Mouse (Mus musculus) liver, postnatal 0 days (tissue): Measurements from ENCODE around the gene Stk11ip. TPM values are rescaled to one million over a fixed set of nuclear protein-coding genes. Genes with fewer than 3 reads are reported as not detected.

Source experiments
- ATAC-seq: fragments of 200-750 bp; cut with Nextera tagmentation; 2 replicates; pipeline ENCODE4 v1.8.0; 2017; ENCODE audit warnings: mild to moderate bottlenecking, moderate library complexity
- DNase-seq: peaks from one replicate; pipeline ENCODE4 v3.0.0-alpha.2; 2016
- H3K27ac ChIP-seq: fragments of 300-500 bp; sonication (generic); 2 replicates; pipeline ENCODE4 v1.5.1; 2014; ENCODE audit warnings: antibody characterized with exemption, moderate library complexity, mild to moderate bottlenecking, low read depth
- H3K27me3 ChIP-seq: fragments of 300-500 bp; sonication (generic); 2 replicates; pipeline ENCODE4 v1.6.1; 2014; ENCODE audit warnings: low read length, control low read depth, mixed read lengths; ENCODE audit not compliant: insufficient read depth
- H3K36me3 ChIP-seq: fragments of 300-500 bp; sonication (generic); replicated peaks from 2 replicates; pipeline ENCODE4 v1.6.1; 2014; ENCODE audit warnings: mild to moderate bottlenecking, control low read depth, low read length, moderate library complexity, mixed read lengths; ENCODE audit not compliant: insufficient read depth
- H3K4me1 ChIP-seq: fragments of 300-500 bp; sonication (generic); 2 replicates; pipeline ENCODE4 v1.6.1; 2014; ENCODE audit warnings: antibody characterized with exemption, mild to moderate bottlenecking, control low read depth; ENCODE audit not compliant: insufficient read depth
- H3K4me2 ChIP-seq: fragments of 300-500 bp; sonication (generic); 2 replicates; pipeline ENCODE4 v1.6.1; 2014; ENCODE audit warnings: low read depth, mild to moderate bottlenecking, low read length, moderate library complexity, mixed read lengths
- H3K4me3 ChIP-seq: fragments of 300-500 bp; sonication (generic); 2 replicates; pipeline ENCODE4 v1.5.1; 2014; ENCODE audit warnings: low read depth, low read length
- H3K9ac ChIP-seq: fragments of 300-500 bp; sonication (generic); replicated peaks from 2 replicates; pipeline ENCODE4 v1.6.1; 2014; ENCODE audit warnings: mild to moderate bottlenecking, moderate library complexity
- H3K9me3 ChIP-seq: fragments of 300-500 bp; sonication (generic); 2 replicates; pipeline ENCODE4 v1.6.1; 2016; ENCODE audit warnings: mild to moderate bottlenecking, control low read depth, low read length, mixed read lengths
- CTCF ChIP-seq: sonication (generic); IDR thresholded peaks from 2 replicates; pipeline ENCODE4 v1.5.1; 2016; ENCODE audit warnings: antibody characterized with exemption, low read depth
- EP300 ChIP-seq: IDR thresholded peaks from 2 replicates; pipeline ENCODE4 v1.6.1; 2016; ENCODE audit warnings: antibody characterized with exemption, low read depth, mild to moderate bottlenecking
- WGBS: fragments of 180-500 bp; shearing (Covaris S2); extraction: QIAGEN DNeasy Blood & Tissue Kit; methylation state at CpG from one replicate; pipeline ENCODE4 v1.1.7; 2014; ENCODE audit not compliant: insufficient replicate concordance; 5-methylcytosine and 5-hydroxymethylcytosine counted together
- polyA plus RNA-seq: library from polyadenylated mRNA; unstranded; fragments of >200 nt; fragmentation: Nextera tagmentation; extraction: Ambion mirVana; gene quantifications from 2 replicates; pipeline ENCODE4 v1.2.1, GENCODE M21; 2015

Stk11ip gene
- polyA plus RNA-seq, 1 experiment from 2014 or later: 3.3 TPM

DNA sequence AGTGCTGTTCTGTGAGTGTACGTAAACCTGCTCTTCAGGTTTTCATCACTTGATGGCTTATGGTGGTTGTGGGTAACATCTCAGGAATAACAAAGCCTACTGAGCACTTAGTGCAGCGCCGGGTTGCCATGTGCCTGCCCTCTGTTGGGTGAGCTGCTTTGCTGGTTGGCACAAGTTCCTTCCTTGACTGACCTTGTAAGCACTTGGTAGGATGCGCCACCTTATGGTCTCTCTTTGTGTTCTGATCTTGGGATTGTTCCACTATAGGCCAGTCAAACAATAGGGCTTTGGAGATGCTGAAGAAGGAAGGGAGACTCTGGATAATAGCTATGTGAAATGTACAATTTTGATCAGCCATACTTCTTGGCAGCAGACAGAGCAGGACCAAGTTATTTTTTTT lies 9.2 kb downstream of the Stk11ip start:
- H3K36me3 ChIP-seq: peaks cover 34% of the 10 kb centered on the region
- H3K9me3 ChIP-seq: no peaks in the 10 kb centered on the region
- no peak overlapping the region for H3K9ac ChIP-seq
- TF ChIP-seq EP300: no peak
- peak; percentile 25; the same call in 1 of the 2 replicates for TF ChIP-seq CTCF
- H3K4me2 ChIP-seq: no peak overlapping the region
- no peak overlapping the region for H3K4me3 ChIP-seq
- H3K27ac ChIP-seq: no peak overlapping the region
- 77% methylated on average over 4 of the region's 4 CpGs for WGBS
- DNase-seq: no peak
- no peak for ATAC-seq
- H3K4me1 ChIP-seq: no peaks in the 10 kb centered on the region
- no peaks in the 10 kb centered on the region for H3K27me3 ChIP-seq

DNA sequence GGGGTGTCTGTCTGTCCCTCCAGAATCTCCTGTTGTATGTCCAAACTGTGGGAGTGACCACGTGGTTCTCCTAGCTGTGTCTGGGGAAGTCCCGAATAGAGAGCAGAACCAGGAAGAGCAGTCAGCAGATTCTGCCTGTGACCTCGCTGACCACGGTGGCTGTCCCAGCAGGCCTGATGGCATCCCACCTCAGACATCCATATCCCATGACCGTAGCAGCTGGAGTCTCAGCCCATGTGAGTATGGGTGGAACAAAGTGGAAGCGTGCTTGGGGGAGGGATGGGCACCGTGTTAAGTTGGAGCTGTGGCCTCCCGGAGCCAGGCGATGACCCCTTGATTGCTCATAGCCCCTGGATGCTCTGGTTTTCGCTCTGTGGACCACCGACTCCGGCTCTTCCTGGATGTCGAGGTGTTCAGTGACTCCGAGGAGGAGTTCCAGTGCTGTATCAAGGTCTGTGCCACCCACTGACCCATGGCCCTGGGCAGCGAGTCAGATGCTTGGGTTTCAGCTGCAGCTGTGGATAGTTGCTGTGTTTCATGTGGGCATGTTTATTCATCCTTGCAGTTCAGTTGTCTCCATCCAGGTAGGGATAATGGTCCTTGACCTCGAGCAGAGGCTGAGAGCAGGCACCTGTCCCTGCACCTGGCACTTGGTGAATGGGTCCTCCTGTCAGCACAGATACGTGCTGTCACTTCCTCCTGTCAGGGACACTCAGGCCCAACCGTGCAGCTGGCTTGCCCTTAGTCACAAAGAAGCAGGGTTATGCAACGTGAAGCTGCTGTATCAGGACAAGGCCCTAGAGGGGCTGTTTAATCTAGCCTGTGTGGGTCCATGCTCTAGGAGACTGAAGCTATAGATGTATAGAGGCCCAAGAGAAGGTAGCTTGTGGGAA lies 11.2 kb downstream of the Stk11ip start:
- no peak overlapping the region for H3K9ac ChIP-seq
- no peak for TF ChIP-seq CTCF
- no peak for TF ChIP-seq EP300
- H3K4me2 ChIP-seq: no peak overlapping the region
- WGBS: 75% methylated on average over 19 of the region's 19 CpGs
- peaks cover 28% of the 10 kb centered on the region for H3K36me3 ChIP-seq
- no peaks in the 10 kb centered on the region for H3K9me3 ChIP-seq
- H3K4me1 ChIP-seq: no peaks in the 10 kb centered on the region
- no peak overlapping the region for H3K4me3 ChIP-seq
- no peak overlapping the region for H3K27ac ChIP-seq
- DNase-seq (no peak), ATAC-seq (no peak)
- no peaks in the 10 kb centered on the region for H3K27me3 ChIP-seq

DNA sequence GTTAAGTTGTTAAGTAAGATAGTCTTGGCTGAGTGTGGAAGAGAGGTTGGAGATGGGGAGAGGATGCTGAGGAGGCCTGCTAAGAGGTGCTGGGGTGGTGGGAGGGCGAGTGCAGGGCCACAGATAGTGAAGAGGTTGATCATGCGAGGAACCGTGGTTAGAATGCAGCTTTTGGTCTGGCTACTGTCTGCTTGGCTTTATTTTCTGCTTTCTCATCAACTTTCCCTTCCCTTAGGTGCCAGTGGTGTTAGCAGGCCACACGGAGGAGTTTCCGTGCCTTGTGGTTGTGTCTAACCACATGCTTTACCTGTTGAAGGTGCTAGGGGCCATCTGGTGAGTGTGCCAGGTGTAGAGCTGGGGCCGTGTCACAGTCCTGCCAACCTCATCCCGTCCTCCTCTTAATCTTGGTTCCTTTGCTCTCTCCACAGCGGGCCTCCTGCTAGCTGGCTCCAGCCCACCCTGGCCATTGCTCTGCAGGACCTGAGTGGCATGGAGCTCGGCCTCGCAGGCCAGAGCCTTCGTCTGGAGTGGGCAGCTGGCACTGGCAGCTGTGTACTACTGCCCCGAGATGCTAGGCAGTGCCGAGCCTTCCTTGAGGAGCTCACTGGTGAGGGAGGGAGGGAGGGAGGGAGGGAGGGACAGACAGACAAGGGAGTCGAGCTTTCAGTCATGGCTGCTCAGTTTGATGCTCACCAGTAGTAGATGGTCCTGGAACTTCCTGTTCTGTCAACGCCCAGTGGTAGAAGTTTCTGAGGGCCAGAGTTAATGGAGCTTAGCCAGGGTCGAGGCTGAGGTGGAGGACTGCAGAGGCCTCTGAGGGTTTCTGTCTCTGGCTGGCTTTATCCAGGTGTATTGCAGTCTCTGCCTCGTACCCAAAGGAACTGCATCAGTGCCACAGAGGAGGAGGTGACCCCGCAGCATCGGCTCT lies 12.3 kb downstream of the Stk11ip start:
- TF ChIP-seq EP300 (no peak), CTCF (no peak)
- no peak overlapping the region for H3K4me2 ChIP-seq
- H3K36me3 ChIP-seq: peaks cover 24% of the 10 kb centered on the region
- ATAC-seq: no peak
- no peaks in the 10 kb centered on the region for H3K9me3 ChIP-seq
- WGBS: 82% methylated on average over 19 of the region's 19 CpGs
- no peak overlapping the region for H3K27ac ChIP-seq
- H3K27me3 ChIP-seq: no peaks in the 10 kb centered on the region
- no peak overlapping the region for H3K4me3 ChIP-seq
- DNase-seq: no peak
- no peak overlapping the region for H3K9ac ChIP-seq
- H3K4me1 ChIP-seq: no peaks in the 10 kb centered on the region

DNA sequence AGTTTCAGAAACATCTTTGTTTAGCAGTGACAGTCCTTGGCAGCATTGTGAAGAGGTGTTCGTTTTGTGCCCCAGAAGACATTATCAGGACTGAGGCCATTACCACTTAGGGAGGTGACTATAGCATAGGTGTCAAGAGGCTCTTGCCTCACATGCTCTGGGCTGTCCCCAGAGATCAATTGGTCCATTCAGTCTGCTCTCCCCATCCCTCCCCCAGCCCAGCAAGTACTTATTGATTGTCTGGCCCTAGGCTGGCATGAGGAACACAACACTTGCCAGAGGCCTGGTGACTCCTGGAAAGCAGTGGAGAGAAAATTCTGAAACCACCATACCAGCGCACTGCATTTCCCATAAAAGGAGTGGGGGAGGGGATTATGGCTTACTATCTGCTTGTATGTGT lies 16.3 kb downstream of the Stk11ip start:
- DNase-seq: peak; percentile 41
- ATAC-seq: peak; percentile 86
- WGBS: 62% methylated on average over 2 of the region's 2 CpGs

DNA sequence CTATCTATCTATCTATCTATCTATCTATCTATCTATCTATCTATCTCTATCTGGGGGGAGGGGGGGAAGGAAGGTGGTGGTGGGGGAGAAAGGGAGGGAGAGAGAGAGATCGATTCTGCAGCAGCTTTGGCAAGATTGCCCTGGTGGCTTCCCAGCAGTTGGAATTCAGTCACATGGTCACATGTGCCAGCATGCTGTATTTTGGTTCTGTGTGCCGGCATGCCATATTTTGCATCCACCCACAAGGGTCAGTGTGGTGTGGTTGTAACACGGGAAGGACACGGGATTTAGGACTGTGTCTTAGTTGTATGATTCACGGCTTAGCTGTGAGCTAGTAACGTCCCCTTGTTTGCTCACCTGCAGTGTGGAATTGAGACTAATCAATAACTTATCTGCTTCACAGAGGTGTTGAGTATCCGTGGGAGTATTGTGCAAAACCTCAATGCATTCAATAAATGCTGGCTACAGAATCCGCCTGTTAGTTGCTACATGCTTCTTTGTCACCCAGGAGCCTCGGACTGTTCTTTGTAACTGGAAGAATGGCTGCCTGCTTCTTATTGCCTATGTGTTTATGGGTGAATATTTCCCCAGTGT lies 17.4 kb downstream of the Stk11ip start:
- Histone ChIP-seq H3K4me3 (no peak overlapping the region), H3K9ac (no peak overlapping the region), H3K27ac (no peak overlapping the region), H3K4me1 (no peaks in the 10 kb centered on the region), H3K9me3 (no peaks in the 10 kb centered on the region), H3K27me3 (0 out of 2 replicates have a peak, but pooled peaks cover 5% of the 10 kb centered on the region), H3K4me2 (no peak overlapping the region), H3K36me3 (0 out of 2 replicates have a peak, but pooled peaks cover 6% of the 10 kb centered on the region)
- ATAC-seq (peak; percentile 73), DNase-seq (peak; percentile 17)
- WGBS: 54% methylated on average over 9 of the region's 9 CpGs
- 0 out of 2 replicates have a peak, but pooled peaks have one; percentile 30 for TF ChIP-seq EP300
- TF ChIP-seq CTCF: no peak

More for the DNA sequence above, 16.3 kb downstream of the Stk11ip start:
- TF ChIP-seq CTCF (no peak), EP300 (no peak)
- Histone ChIP-seq H3K36me3 (peaks cover 9% of the 10 kb centered on the region; the same call in 1 of the 2 replicates), H3K27me3 (0 out of 2 replicates have a peak, but pooled peaks cover 5% of the 10 kb centered on the region), H3K9me3 (no peaks in the 10 kb centered on the region), H3K9ac (no peak overlapping the region), H3K4me3 (no peak overlapping the region), H3K4me1 (no peaks in the 10 kb centered on the region), H3K27ac (no peak overlapping the region), H3K4me2 (no peak overlapping the region)
